Mouse (Mus musculus) heart, embryonic 12.5 days (tissue): ENCODE measurements around the gene Upp1. TPM values are rescaled to one million over a fixed set of nuclear protein-coding genes. Genes with fewer than 3 reads are reported as not detected.

ENCODE experiments used
- ATAC-seq: fragments of 200-750 bp; cut with Nextera tagmentation; 2 replicates; pipeline ENCODE4 v1.8.0; 2017; ENCODE audit warnings: moderate TSS enrichment, moderate library complexity; ENCODE audit not compliant: insufficient number of reproducible peaks, low FRiP score
- H3K27ac ChIP-seq: fragments of 300-500 bp; sonication (generic); 2 replicates; pipeline ENCODE4 v1.5.1; 2016; ENCODE audit warnings: mild to moderate bottlenecking, moderate library complexity; ENCODE audit not compliant: poor library complexity, severe bottlenecking
- H3K27me3 ChIP-seq: fragments of 300-500 bp; sonication (generic); replicated peaks from 2 replicates; pipeline ENCODE4 v1.6.1; 2016; ENCODE audit warnings: mild to moderate bottlenecking, moderate library complexity
- H3K36me3 ChIP-seq: fragments of 300-500 bp; sonication (generic); 2 replicates; pipeline ENCODE4 v1.6.1; 2016; ENCODE audit warnings: mild to moderate bottlenecking, moderate library complexity
- H3K4me1 ChIP-seq: fragments of 300-500 bp; sonication (generic); replicated peaks from 2 replicates; pipeline ENCODE4 v1.6.1; 2016; ENCODE audit warnings: mild to moderate bottlenecking
- H3K4me2 ChIP-seq: fragments of 300-500 bp; sonication (generic); 2 replicates; pipeline ENCODE4 v1.6.1; 2016; ENCODE audit warnings: mild to moderate bottlenecking, moderate library complexity
- H3K4me3 ChIP-seq: fragments of 300-500 bp; sonication (generic); 2 replicates; pipeline ENCODE4 v1.5.1; 2016; ENCODE audit warnings: mild to moderate bottlenecking
- H3K9ac ChIP-seq: fragments of 300-500 bp; sonication (generic); 2 replicates; pipeline ENCODE4 v1.6.1; 2016; ENCODE audit warnings: mild to moderate bottlenecking, moderate library complexity
- H3K9me3 ChIP-seq: fragments of 300-500 bp; sonication (generic); replicated peaks from 2 replicates; pipeline ENCODE4 v1.6.1; 2016; ENCODE audit warnings: mild to moderate bottlenecking, moderate library complexity
- WGBS: fragments of 180-500 bp; shearing (Covaris S2); methylation state at CpG from one replicate; pipeline ENCODE4 v1.1.7; 2016; 5-methylcytosine and 5-hydroxymethylcytosine counted together
- polyA plus RNA-seq: library from polyadenylated mRNA; unstranded; fragments of >200 nt; fragmentation: Nextera tagmentation; extraction: Ambion mirVana; gene quantifications from 2 replicates; pipeline ENCODE4 v1.2.1, GENCODE M21; 2016

Upp1 gene
- polyA plus RNA-seq, 1 experiment from 2014 or later, result 23.3 TPM

DNA sequence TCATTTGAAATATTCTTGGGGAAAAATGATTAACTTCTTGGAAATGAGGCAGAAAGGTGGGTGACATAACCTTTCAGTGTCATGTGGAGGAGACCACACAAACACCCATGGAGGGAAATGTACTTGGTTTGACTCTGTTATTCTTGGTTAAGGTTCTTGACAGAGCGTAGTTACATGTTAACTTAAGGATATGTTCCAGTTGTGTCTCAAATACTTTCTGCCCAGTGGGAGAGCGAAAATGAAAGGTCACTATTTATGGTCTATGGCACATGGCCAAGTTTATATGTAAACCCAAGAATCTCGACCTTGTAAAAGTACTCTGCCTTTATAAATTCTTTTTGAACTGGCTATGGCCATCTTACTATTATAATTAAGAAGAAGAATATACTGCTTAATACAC lies 42.0 kb downstream of the Upp1 start:
- Histone ChIP-seq H3K9me3 (no peaks in the 10 kb centered on the region), H3K9ac (no peak overlapping the region), H3K27ac (no peak overlapping the region), H3K36me3 (no peaks in the 10 kb centered on the region), H3K4me3 (no peak overlapping the region), H3K4me2 (no peak overlapping the region), H3K4me1 (no peaks in the 10 kb centered on the region), H3K27me3 (no peaks in the 10 kb centered on the region)
- no peak for ATAC-seq
- 56% methylated on average over 3 of the region's 3 CpGs for WGBS

DNA sequence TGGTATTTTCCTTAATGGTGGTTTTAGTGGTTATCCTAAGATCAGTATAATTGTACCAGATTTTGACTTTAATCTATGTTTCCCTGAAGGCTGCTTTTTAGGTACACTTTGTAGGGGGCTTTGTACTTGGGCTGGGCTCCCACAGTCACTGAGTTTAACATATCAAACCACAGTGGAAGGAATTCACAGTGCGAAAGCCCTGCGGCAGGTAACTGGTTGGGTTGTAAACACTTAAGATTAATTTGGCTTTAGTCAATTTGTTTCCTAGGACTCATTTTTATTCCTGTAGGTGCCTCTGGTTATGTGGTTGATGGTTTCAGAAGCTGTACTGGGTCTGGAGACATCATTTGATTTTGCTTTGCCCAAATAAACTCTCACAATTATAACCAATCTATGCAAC lies 49.4 kb downstream of the Upp1 start:
- no peaks in the 10 kb centered on the region for H3K27me3 ChIP-seq
- 85% methylated on average over 2 of the region's 2 CpGs for WGBS
- H3K4me3 ChIP-seq, result no peak overlapping the region
- H3K9ac ChIP-seq, result no peak overlapping the region
- no peaks in the 10 kb centered on the region for H3K9me3 ChIP-seq
- H3K36me3 ChIP-seq, result no peaks in the 10 kb centered on the region
- no peaks in the 10 kb centered on the region for H3K4me1 ChIP-seq
- H3K4me2 ChIP-seq, result no peak overlapping the region
- no peak for ATAC-seq
- no peak overlapping the region for H3K27ac ChIP-seq

- Histone ChIP-seq H3K4me3 (no peak overlapping the region), H3K27me3 (no peaks in the 10 kb centered on the region), H3K4me2 (no peak overlapping the region), H3K27ac (no peak overlapping the region), H3K4me1 (no peaks in the 10 kb centered on the region), H3K9me3 (no peaks in the 10 kb centered on the region), H3K36me3 (no peaks in the 10 kb centered on the region), H3K9ac (no peak overlapping the region)
- 70% methylated on average over 1 of the region's 1 CpGs for whole genome bisulfite sequencing
- no peak for ATAC-seq
Measured at GRCm38 (mm10) chr11:9181477-9181876, 63.6 kb downstream of the Upp1 start.

Other genes with a start within 250 kb of the Upp1 start
- gene Pkd1l1, start 144.8 kb upstream of the Upp1 start, polyA plus RNA-seq, result 0.04 and 0.05 TPM in 2 replicates
- gene Hus1, start 106.9 kb upstream of the Upp1 start, polyA plus RNA-seq, result 14.7 and 16.2 TPM in 2 replicates
- gene Gm11992, start 69.5 kb upstream of the Upp1 start, polyA plus RNA-seq, result 3.1 and 3.3 TPM in 2 replicates
- 0.61 and 0.73 TPM in 2 replicates for gene Sun3, start 69.1 kb upstream of the Upp1 start, polyA plus RNA-seq
- gene Abca13, start 73.8 kb downstream of the Upp1 start, polyA plus RNA-seq, result 0.01 TPM in 2 replicates